Mouse (Mus musculus): Measurements from ENCODE around the gene Csf2rb2.

GRCm38 (mm10) chr15:78305341-78305933 lies at the start of gene Csf2rb2:
- TF ChIP-seq POLR2A (IDR thresholded peaks at IDR 0.05; ENCODE audit: control insufficient read depth, low read depth, low read length) (no peak), CTCF (IDR thresholded peaks at IDR 0.05; ENCODE audit: control insufficient read depth, insufficient read depth, insufficient replicate concordance, low read depth, low read length) (no peak)

Measured in testis, adult 2 months (tissue).